Mouse (Mus musculus): ENCODE measurements at regions not wholly inside any gene's neighbourhood (a gene's known extent, or its start where the extent isn't known, plus 50 kb on each side); places are given as distances from the start of the nearest gene placed in this dataset.

GRCm38 (mm10) chr10:44997184-44997905, 69.7 kb upstream of the Prep start:
- Histone ChIP-seq H3K4me2 (ENCODE audit: low read depth, low read length) (peak overlapping the region; percentile 66), H3K36me3 (ENCODE audit: control insufficient read depth, insufficient read depth) (no peaks in the 10 kb centered on the region), H3K9ac (ENCODE audit: low read length) (peak overlapping the region; percentile 42), H3K4me3 (ENCODE audit: low read length) (peak overlapping the region; percentile 37), H3K4me1 (ENCODE audit: control insufficient read depth, insufficient read depth, low read length) (peaks cover 3% of the 10 kb centered on the region; the same call in 1 of the 2 replicates), H3K27me3 (ENCODE audit: control insufficient read depth, insufficient read depth, low read length) (no peaks in the 10 kb centered on the region; the same call in 1 of the 2 replicates), H3K9me3 (replicated peaks; ENCODE audit: control insufficient read depth, low read length) (no peaks in the 10 kb centered on the region), H3K27ac (ENCODE audit: low read length) (no peak overlapping the region)
- no peak; the same call in 1 of the 2 replicates for ATAC-seq (replicated peaks; ENCODE audit: extremely low read depth, insufficient read depth, low FRiP score)
- WGBS = 15% methylated on average over 13 of the region's 14 CpGs

- H3K4me3 ChIP-seq (ENCODE audit: low read length) = no peak overlapping the region
- ATAC-seq (replicated peaks; ENCODE audit: extremely low read depth, insufficient read depth, low FRiP score) = no peak
- no peak overlapping the region for H3K4me2 ChIP-seq (ENCODE audit: low read depth, low read length)
- H3K9me3 ChIP-seq (replicated peaks; ENCODE audit: control insufficient read depth, low read length) = no peaks in the 10 kb centered on the region
- no peaks in the 10 kb centered on the region for H3K36me3 ChIP-seq (ENCODE audit: control insufficient read depth, insufficient read depth)
- peaks cover 3% of the 10 kb centered on the region; the same call in 1 of the 2 replicates for H3K4me1 ChIP-seq (ENCODE audit: control insufficient read depth, insufficient read depth, low read length)
- H3K27me3 ChIP-seq (ENCODE audit: control insufficient read depth, insufficient read depth, low read length) = no peaks in the 10 kb centered on the region
- no peak overlapping the region for H3K9ac ChIP-seq (ENCODE audit: low read length)
- no peak overlapping the region for H3K27ac ChIP-seq (ENCODE audit: low read length)
- WGBS = 80% methylated on average over 6 of the region's 6 CpGs
Measured at GRCm38 (mm10) chr10:44995756-44996155, 71.2 kb upstream of the Prep start.

- Histone ChIP-seq H3K4me3 (ENCODE audit: low read length) (no peak overlapping the region), H3K9ac (ENCODE audit: low read length) (no peak overlapping the region), H3K4me2 (ENCODE audit: low read depth, low read length) (no peak overlapping the region), H3K4me1 (ENCODE audit: control insufficient read depth, insufficient read depth, low read length) (peaks cover 3% of the 10 kb centered on the region; the same call in 1 of the 2 replicates), H3K27ac (ENCODE audit: low read length) (no peak overlapping the region), H3K36me3 (ENCODE audit: control insufficient read depth, insufficient read depth) (no peaks in the 10 kb centered on the region), H3K9me3 (replicated peaks; ENCODE audit: control insufficient read depth, low read length) (no peaks in the 10 kb centered on the region), H3K27me3 (ENCODE audit: control insufficient read depth, insufficient read depth, low read length) (no peaks in the 10 kb centered on the region)
- ATAC-seq (replicated peaks; ENCODE audit: extremely low read depth, insufficient read depth, low FRiP score) = no peak
- 73% methylated on average over 17 of the region's 17 CpGs for WGBS
Measured at GRCm38 (mm10) chr10:44994385-44995281, 72.4 kb upstream of the Prep start.

- WGBS = 74% methylated on average over 10 of the region's 10 CpGs
- Histone ChIP-seq H3K27ac (ENCODE audit: low read length) (no peak overlapping the region), H3K4me3 (ENCODE audit: low read length) (no peak overlapping the region), H3K9ac (ENCODE audit: low read length) (no peak overlapping the region), H3K4me2 (ENCODE audit: low read depth, low read length) (no peak overlapping the region), H3K36me3 (ENCODE audit: control insufficient read depth, insufficient read depth) (no peaks in the 10 kb centered on the region), H3K4me1 (ENCODE audit: control insufficient read depth, insufficient read depth, low read length) (peaks cover 3% of the 10 kb centered on the region; the same call in 1 of the 2 replicates), H3K27me3 (ENCODE audit: control insufficient read depth, insufficient read depth, low read length) (no peaks in the 10 kb centered on the region), H3K9me3 (replicated peaks; ENCODE audit: control insufficient read depth, low read length) (no peaks in the 10 kb centered on the region)
- ATAC-seq (replicated peaks; ENCODE audit: extremely low read depth, insufficient read depth, low FRiP score) = no peak
Measured at GRCm38 (mm10) chr10:44993470-44994260, 73.3 kb upstream of the Prep start.

- H3K36me3 ChIP-seq (ENCODE audit: control insufficient read depth, insufficient read depth) = no peaks in the 10 kb centered on the region
- H3K4me3 ChIP-seq (ENCODE audit: low read length) = no peak overlapping the region
- ATAC-seq (replicated peaks; ENCODE audit: extremely low read depth, insufficient read depth, low FRiP score) = no peak
- no peak overlapping the region for H3K4me2 ChIP-seq (ENCODE audit: low read depth, low read length)
- no peaks in the 10 kb centered on the region for H3K27me3 ChIP-seq (ENCODE audit: control insufficient read depth, insufficient read depth, low read length)
- no peaks in the 10 kb centered on the region; the same call in 1 of the 2 replicates for H3K4me1 ChIP-seq (ENCODE audit: control insufficient read depth, insufficient read depth, low read length)
- no peaks in the 10 kb centered on the region for H3K9me3 ChIP-seq (replicated peaks; ENCODE audit: control insufficient read depth, low read length)
- no peak overlapping the region for H3K9ac ChIP-seq (ENCODE audit: low read length)
- 73% methylated on average over 6 of the region's 6 CpGs for WGBS
- H3K27ac ChIP-seq (ENCODE audit: low read length) = no peak overlapping the region
Measured at GRCm38 (mm10) chr10:44989539-44989938, 77.5 kb upstream of the Prep start.

- H3K4me2 ChIP-seq (ENCODE audit: low read depth, low read length) = no peak overlapping the region
- no peaks in the 10 kb centered on the region for H3K9me3 ChIP-seq (replicated peaks; ENCODE audit: control insufficient read depth, low read length)
- H3K27me3 ChIP-seq (ENCODE audit: control insufficient read depth, insufficient read depth, low read length) = no peaks in the 10 kb centered on the region
- no peaks in the 10 kb centered on the region; the same call in 1 of the 2 replicates for H3K4me1 ChIP-seq (ENCODE audit: control insufficient read depth, insufficient read depth, low read length)
- H3K9ac ChIP-seq (ENCODE audit: low read length) = no peak overlapping the region
- WGBS = 69% methylated on average over 8 of the region's 8 CpGs
- no peak overlapping the region for H3K4me3 ChIP-seq (ENCODE audit: low read length)
- no peaks in the 10 kb centered on the region for H3K36me3 ChIP-seq (ENCODE audit: control insufficient read depth, insufficient read depth)
- ATAC-seq (replicated peaks; ENCODE audit: extremely low read depth, insufficient read depth, low FRiP score) = no peak
- no peak overlapping the region for H3K27ac ChIP-seq (ENCODE audit: low read length)
Measured at GRCm38 (mm10) chr10:44988756-44989155, 78.2 kb upstream of the Prep start.

GRCm38 (mm10) chr10:44987615-44988014, 79.4 kb upstream of the Prep start:
- Histone ChIP-seq H3K9ac (ENCODE audit: low read length) (no peak overlapping the region), H3K9me3 (replicated peaks; ENCODE audit: control insufficient read depth, low read length) (no peaks in the 10 kb centered on the region), H3K36me3 (ENCODE audit: control insufficient read depth, insufficient read depth) (no peaks in the 10 kb centered on the region), H3K4me1 (ENCODE audit: control insufficient read depth, insufficient read depth, low read length) (no peaks in the 10 kb centered on the region; the same call in 1 of the 2 replicates), H3K27me3 (ENCODE audit: control insufficient read depth, insufficient read depth, low read length) (no peaks in the 10 kb centered on the region), H3K4me3 (ENCODE audit: low read length) (no peak overlapping the region), H3K4me2 (ENCODE audit: low read depth, low read length) (no peak overlapping the region), H3K27ac (ENCODE audit: low read length) (no peak overlapping the region)
- 60% methylated on average over 4 of the region's 4 CpGs for WGBS
- ATAC-seq (replicated peaks; ENCODE audit: extremely low read depth, insufficient read depth, low FRiP score) = no peak

GRCm38 (mm10) chr10:44981913-44982312, 85.1 kb upstream of the Prep start:
- Histone ChIP-seq H3K9me3 (replicated peaks; ENCODE audit: control insufficient read depth, low read length) (0 out of 2 replicates have a peak, but pooled peaks cover 4% of the 10 kb centered on the region), H3K36me3 (ENCODE audit: control insufficient read depth, insufficient read depth) (no peaks in the 10 kb centered on the region), H3K9ac (ENCODE audit: low read length) (no peak overlapping the region), H3K4me1 (ENCODE audit: control insufficient read depth, insufficient read depth, low read length) (no peaks in the 10 kb centered on the region; the same call in 1 of the 2 replicates), H3K4me3 (ENCODE audit: low read length) (no peak overlapping the region), H3K27me3 (ENCODE audit: control insufficient read depth, insufficient read depth, low read length) (no peaks in the 10 kb centered on the region), H3K27ac (ENCODE audit: low read length) (no peak overlapping the region), H3K4me2 (ENCODE audit: low read depth, low read length) (no peak overlapping the region)
- no peak for ATAC-seq (replicated peaks; ENCODE audit: extremely low read depth, insufficient read depth, low FRiP score)
- WGBS = 31% methylated on average over 2 of the region's 2 CpGs
